Mouse (Mus musculus): ENCODE measurements at regions not wholly inside any gene's neighbourhood (a gene's known extent, or its start where the extent isn't known, plus 50 kb on each side); places are given as distances from the start of the nearest gene placed in this dataset.
A peak's percentile ranks its signal among the peaks of the same experiment; 100 is the strongest.
"Not testable (repeated sequence)": the region's sequence is repeated elsewhere in the genome, so short reads cannot be mapped to it uniquely, and the experiment has no call there.

DNA sequence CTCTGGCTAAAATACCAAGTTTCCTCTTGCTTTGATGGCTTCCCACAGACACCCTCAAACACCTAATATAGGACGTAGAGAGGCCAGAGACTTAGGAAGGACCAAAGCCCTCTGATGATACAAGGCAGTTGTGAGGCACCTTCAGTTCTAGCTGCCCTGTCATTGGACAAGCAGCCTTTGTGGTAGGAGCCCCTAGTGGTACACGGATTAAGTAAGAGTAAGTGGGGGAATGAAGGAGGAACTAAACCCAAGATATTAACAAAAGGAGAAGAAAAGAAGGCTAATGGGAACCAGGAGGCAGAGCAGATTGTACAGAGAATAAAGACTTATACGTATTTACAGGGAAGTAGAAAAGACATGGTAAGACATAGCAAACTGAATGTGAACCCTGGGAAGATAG, 352.3 kb upstream of the Tmco5 start:
- DNase-seq (ENCODE audit: low spot score in 2 of 2), result not testable (repeated sequence)

DNA sequence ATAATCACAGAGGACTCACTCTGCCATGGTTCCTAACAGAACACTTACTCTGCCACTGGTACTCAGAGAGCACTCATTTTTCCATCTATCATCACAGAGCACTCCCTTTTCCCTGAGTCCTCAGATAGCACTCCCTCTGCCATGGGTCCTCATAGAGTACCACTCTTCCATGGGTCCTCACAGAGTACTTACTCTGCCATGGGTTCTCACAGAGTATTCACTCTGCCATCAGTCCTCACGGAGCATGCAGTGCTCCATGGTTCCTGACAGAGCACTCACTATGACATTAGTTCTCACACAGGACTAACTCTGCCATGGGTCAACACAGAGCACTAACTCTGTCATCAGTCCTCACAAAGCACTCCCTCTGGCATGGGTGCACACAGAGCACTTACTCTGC, 342.0 kb upstream of the Tmco5 start:
- DNase-seq (ENCODE audit: low spot score in 2 of 2), result no peak

DNA sequence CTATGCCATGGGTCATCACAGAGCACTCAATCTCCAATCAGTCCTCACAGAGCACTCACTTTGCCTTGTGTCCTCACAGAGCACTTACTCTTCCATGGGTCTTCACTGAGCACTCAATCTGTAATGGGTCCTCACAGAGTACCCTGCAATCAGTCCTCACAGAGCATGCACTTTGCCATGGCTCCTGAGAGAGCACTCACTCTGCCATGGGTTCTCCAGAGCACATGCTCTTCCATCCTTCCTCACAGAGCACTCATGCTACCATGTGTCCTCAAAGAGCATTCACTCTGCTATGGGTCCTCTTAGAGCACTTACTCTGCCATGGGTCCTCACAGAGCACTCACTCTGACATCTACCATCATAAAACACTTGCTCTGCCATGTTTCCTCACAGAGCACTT, 319.1 kb upstream of the Tmco5 start:
- DNase-seq (ENCODE audit: low spot score in 2 of 2), result no peak

DNA sequence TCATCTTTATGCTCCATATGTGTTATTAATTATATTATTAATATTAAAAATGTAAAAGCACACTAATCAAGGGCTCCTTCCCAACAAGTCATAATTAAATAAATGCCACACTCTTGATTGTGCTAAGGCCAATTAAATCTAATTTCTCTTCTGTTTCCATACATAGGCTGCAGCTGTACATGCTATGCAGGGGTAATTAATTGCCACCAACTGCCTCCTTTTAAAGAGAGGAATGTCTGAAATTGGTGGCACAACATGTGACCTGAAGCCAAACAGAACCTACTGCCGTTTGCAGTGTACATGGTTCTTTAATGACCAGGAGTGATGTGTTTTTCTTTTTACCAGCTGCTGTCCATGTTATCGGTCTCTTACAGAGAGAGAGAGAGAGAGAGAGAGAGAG, 294.5 kb upstream of the Tmco5 start:
- no peak for DNase-seq (ENCODE audit: low spot score in 2 of 2)

DNA sequence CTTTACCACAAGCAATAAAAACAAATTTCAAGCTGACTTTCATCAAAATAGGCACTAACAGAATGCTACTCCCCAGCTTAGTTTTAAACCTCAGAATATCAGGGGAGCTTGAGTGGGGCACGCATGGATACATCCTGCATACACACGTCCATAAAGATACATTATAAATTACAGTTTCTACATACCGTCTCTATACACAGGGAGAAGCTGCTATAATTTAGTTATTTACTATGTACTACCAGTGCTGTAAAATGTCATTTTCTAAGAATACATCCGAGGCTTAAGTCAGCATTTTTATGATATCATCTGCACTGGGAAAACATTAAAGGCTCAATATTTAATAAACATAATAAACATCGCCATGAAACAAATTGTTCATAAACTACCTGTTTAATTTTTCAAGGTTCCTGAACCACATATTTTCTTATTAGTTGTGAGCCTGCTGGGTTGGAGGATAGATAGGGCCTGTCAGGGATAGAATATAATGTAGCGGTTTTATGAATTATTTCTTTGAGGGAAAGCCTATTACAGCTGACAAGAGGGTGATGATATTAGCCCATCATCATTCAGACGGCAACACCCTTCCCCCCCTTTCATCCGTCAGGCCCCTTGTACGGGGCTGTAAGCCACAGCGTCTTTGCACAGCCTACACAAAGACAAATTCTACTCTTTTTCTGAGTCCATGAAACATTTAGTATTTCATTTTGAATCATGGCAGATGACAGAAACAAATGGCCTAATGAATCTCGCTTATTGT, 292.1 kb upstream of the Tmco5 start:
- DNase-seq (ENCODE audit: low spot score in 2 of 2), result no peak

DNA sequence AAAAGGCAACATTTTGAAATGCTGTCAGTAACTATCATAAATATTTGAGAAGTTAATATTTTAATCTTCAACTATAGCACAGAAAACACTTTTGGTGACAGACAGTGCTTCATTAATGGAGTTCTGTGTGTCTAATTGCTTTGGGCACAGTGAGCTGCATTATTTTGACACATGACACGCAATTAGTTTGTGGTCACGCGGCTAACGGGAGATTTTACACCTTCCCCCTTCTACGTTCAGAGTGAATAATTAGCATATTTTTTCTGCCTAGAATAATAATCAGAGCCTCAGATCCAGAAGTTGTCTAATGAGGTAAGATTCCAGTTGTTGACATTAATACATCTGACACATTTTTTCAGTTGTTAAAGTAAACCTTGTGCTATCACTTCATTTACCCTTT, 272.6 kb upstream of the Tmco5 start:
- DNase-seq (ENCODE audit: low spot score in 2 of 2), result no peak

DNA sequence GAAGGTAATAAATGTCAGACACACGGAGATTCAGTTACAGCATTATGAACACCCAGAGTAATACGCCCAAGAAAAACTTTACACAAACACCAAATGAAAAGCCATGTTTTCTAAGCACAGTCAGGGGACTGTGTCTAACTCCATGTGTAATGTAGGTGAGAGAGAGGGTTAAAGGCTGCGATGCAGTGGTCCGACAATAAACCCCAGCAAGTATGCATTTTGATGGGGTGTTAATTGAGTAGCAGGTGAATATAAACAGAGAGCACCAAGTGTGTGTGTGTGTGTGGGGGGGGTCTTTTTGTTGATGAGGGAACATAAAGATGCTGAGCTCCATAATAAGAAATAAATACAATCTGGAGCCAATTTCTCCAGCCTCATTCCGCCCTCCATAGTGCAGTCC, 238.6 kb upstream of the Tmco5 start:
- DNase-seq (ENCODE audit: low spot score in 2 of 2), result no peak

DNA sequence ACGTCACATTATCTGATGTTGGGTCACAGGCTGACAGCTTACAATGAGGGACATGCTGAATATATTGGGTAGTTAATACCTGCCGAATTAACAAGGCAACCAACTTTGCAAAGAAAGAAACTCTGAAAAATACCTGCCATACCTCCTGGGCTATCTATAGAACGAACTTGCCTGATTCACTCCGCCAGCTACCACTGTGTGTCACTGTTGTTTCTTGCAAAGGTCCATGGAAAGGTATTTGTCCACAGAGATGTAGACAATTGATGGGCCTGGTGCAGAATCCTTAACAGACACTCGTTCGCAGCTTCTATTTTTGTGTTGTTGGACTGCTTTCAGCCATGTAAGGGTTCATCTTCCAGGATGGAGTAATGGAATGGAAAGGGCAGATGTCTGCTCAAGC, 226.4 kb upstream of the Tmco5 start:
- no peak for DNase-seq (ENCODE audit: low spot score in 2 of 2)

DNA sequence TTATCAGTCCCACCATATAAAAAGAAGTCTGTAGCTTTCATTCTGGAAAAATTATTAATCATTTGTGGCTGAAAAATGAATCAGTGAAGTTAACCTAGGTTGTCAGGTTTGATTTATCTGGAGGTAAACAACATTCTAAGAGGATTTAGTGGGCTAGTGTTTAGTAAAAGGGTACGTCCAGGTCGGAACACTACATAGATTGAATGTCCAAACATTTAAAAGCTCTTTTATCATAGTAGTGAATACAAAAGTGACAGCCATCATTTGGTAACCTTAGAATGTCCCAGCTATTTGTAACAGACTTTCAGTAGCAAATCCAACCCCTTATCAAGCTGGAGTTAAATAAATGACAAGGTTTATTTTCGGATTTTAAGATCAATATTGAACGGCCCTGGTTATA, 192.7 kb upstream of the Tmco5 start:
- DNase-seq (ENCODE audit: low spot score in 2 of 2), result no peak

DNA sequence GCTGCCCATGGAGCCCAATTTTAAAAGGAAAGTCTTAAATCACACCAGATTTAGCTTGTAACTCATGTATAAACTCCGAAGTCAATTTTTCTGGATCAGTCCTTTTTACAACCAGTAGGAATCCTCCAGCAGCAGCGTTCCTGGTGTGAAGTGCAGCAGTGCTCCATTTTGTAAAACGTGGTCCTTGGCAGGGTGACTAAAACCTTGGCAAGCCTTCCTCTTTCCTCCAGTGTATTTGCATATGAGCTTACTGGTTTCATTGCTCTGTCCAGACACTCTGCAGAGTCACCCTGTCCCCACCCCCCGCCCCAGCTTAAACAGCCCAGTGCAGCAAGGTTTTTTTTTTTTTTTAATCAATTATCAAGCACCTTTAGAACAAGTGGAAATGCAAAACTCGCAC, 180.9 kb upstream of the Tmco5 start:
- DNase-seq (ENCODE audit: low spot score in 2 of 2), result no peak

DNA sequence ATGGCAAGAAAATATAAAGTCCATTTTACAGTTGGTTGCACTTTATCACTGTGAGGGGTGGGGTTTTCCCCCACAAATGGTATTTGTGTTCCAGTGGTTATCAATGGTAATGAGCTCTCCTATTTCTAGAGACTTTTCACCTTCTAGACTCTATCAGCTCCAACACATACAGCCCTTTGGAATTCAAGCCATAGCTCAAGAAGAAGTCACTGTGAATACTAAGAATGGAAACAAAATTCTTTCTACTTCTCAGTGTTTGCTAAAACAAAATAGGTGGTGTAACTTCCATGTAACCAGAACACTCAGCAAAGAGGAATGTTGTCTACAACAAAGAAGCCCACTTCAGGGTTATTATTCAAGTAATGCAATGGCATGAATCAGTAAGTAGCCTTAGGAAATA, 173.8 kb upstream of the Tmco5 start:
- no peak for DNase-seq (ENCODE audit: low spot score in 2 of 2)

DNA sequence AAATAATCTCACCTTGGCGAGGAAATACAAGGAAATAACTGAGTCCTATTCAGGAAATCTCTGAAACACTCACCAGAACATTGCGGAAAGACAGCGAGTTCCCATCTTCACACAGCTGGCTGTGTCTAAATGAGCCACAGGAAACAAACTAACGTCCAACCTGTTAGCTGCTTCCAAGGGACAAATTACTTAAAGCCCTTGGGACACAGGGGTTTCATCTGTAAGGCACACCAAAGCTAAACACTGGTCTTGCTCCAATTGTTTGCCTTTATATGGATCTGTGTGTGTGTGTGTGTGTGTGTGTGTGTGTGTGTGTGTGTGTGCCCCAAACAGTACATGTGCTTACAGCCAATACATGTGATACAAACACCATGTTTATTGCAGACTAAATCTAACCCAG, 168.9 kb upstream of the Tmco5 start:
- no peak for DNase-seq (ENCODE audit: low spot score in 2 of 2)

DNA sequence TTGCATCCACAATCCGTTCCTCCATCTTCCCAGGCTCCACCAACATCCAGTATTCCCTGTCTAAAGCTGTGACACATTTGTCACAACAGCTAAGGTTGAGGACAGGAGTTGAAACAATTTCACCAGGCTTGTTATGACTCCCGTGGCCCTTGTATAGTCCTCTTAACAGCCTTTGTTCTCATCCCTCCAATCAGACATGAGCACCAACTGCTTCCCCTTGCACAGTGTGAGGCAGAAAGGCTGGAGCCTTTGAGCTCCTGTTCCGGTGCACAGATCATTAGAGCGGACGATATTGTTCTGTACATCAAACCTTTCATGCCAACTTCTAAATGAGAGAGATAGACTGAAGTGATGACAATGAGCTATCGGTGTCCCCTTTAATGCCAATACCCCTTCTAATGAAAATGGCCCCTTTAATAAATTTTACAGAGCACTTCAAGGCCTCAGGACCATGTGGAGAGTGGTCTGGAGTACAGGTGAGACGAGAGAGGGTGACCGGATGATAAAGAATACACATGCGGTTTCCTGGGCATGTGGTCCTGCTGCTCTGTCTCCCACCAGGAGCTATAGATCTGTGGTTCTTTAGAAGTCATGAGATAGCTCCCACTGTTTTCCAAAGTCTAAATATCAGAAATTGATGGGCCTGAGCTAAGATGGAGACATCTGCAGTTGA, 161.8 kb upstream of the Tmco5 start:
- DNase-seq (ENCODE audit: low spot score in 2 of 2), result no peak

DNA sequence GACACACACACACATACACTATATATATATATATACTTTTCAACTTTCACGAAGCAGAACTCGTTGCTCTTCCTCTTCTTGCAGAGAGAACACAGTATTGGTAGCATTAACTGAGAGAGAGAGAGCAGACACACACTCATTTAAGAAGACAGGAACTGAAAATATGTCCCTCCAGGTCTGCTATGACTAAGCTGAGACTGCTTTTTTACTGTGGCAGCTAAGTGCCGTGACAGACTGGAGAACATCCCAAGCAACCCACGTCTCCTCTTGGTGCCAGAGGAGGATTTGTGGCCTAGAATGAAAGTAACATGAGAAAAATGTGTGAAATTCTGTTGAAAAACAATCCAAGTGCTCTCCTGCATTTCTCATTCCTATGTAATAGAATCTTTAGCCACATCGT, 159.9 kb upstream of the Tmco5 start:
- peak; percentile 40 to 64 for DNase-seq (ENCODE audit: low spot score in 2 of 2)

DNA sequence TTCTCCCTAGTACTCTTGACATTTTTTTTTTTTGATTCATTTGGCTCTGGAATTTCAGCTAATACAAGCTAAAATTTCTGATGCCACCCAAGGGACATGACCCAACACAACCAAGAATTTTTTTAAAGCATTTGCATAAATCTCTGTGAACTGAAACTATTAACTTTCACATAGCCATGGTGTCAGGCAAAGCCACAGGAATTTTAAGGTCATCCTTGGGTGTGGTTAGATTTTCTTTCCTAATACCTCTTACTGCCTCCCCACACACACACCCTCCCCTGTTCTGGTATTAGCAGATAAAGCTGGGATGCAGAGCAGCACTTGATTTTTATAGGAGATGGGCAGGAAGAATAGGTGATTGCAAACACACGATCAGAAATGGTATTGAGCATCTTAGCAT, 150.9 kb upstream of the Tmco5 start:
- no peak for DNase-seq (ENCODE audit: low spot score in 2 of 2)

DNA sequence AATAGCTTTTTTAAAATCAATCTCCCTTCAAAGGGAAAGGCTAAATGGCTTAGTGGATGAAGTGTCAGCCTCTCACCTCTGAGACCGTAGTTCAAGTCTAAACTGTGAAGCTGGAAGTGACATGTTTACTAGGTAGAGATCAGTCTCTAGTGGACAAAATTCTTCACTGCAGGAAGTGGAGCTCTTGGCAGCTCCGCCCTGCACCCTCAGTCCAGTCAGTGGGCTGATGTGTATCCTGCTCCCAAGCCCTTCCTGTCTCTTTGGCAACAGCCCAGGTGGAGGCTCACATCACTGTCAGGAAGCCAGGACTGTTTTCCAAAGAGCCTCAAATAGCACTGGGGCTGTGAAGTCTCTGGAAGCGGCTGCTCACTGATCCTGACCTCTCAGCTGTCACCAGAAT, 142.8 kb upstream of the Tmco5 start:
- DNase-seq (ENCODE audit: low spot score in 2 of 2), result peak in 1 of 2 experiments; percentile 7

DNA sequence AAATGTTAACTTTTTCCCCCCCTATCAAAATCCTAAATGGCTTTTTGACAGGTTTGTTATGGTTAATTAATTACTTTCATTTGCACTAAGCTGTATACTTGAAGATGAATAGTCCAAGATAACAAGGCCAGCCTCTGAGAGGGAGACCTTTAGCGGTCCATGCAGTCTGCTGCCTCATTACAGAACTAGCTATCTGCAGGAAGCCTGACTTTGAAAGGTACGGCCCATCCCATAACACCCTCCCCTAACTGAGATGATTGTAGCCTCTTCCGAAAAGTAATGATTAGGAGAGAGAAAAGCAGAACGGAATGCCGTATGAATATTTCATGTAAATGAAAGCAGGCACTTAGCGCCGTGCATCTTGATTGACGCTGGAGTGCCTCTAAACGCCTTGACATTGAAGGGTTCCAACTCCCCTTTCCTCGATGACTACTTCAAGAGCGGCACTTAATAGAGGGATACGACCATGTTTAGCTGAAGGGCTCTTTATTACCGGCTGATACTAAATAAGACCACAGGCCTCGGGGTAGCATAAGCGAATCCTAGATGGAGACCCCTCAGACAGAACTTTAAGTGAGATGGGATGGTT, 109.9 kb upstream of the Tmco5 start:
- DNase-seq (ENCODE audit: low spot score in 2 of 2), result no peak

DNA sequence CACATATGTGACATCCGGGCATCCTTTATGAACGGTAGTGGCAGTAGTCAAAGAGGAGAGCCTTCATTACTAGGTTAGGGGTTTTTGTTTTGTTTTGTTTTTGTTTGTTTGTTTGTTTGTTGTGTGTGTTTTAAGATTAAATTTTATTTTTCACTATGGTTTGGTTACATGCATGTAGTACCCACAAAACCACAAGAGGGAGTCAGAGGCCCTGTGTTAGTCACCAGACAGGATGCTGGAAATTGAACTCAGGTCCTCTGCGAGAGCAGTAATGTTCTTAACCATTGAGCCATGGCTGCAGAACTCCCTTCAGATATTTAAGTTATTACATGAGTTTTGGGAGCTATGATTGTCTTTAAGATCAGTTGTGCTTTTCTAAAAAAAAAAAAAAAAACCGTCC, 109.3 kb upstream of the Tmco5 start:
- DNase-seq (ENCODE audit: low spot score in 2 of 2), result no peak

DNA sequence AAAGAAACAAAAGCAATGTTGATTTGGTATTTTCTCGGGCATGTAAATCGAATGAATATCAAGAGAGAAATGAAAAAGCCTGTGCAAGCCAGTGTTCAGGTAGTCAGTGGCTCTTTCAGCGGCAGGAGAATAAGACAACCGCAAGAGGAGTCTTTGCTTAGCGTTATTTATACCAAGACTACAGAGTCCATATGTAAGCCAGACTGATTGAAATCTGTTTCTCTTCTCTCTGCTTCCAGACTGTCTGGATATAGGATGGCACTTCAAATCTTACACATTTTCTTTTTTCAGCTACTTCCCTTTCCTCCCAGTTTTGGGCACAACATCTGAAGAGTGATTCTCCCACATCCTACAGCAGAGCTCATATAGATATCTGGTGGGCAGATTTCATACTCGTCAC, 105.9 kb upstream of the Tmco5 start:
- no peak for DNase-seq (ENCODE audit: low spot score in 2 of 2)

DNA sequence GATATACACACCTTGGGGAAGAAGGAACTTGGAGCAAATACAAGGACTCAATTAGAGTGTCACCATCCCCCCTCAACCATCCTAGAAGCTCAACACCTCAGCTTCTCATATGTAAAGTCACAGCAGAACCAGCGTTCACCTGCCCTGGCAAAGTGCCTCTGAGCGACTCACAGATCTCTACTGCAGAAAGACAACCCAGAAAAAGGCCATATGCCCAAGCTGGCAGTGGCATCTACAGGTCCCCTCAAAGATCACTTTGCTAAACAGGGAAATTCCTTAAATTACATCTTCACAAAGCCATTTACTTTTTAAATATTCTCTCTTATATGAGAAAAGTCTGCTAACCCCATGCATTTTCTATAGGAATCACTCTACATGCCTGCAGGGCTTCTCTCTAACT, 78.3 kb upstream of the Tmco5 start:
- DNase-seq (ENCODE audit: low spot score in 2 of 2), result no peak

DNA sequence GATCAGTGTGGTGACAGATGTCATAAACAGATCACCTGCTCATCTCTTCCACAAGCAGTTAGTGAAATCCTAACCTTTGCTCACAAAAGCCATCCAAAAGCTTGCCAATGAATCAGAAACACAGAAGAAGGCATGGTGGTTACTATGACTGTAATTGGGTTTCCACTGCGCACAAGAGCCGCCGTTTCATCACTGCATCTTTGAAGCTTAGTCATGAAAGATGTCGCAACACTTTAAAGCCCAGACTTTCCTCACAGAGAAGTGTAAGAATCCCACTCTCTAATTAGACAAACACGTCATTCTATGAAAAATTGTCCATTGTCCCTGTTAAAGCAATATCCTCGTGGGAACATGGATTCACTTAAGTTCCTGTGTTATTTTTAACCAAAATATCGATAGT, 76.9 kb upstream of the Tmco5 start:
- no peak for DNase-seq (ENCODE audit: low spot score in 2 of 2)

DNA sequence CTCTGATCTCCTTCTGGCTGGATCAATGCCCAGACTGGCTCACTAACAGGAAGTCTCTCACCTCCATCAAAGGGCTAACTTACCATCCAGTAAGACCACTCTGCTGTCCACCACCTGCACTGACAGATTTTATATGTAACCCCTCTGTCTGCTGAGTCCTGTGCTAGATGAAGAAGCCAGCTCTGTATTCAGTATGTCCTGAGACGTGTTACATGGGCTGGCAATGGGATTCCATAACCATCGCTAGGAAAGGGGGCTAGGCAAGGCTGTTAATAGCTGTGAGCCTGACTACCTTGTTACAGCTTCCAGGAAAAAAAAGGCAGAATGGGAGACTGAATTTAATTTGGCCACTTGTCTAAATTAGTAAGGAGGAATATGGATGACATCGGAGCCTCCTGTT, 71.3 kb upstream of the Tmco5 start:
- DNase-seq (ENCODE audit: low spot score in 2 of 2), result no peak

DNA sequence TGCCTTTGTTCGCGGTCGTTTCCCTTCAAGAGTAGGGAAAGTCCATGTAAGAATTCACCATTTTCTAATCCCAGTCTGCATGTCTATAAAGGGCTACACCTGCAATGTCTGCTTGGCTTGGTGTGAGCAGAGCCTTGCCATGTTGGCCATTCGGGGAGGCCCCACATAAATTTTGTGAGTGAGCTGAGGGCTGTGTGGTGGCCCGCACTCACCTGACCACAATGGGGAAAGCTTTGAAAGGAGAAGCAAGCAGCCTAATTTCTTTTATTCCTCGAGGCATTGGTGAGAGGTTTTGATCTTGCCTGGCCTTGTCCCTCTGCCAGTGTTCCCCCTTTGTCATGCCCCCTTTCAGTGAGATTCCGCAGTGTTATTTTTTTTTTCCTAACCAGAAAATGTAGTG, 70.9 kb upstream of the Tmco5 start:
- DNase-seq (ENCODE audit: low spot score in 2 of 2), result no peak

Measured in left cerebral cortex, adult 18-20 months (tissue).